Mouse (Mus musculus) erythroid progenitor cell, adult 5-6 weeks (primary cell): Measurements from ENCODE around the gene AA467197. TPM values are rescaled to one million over a fixed set of nuclear protein-coding genes. Genes with fewer than 3 reads are reported as not detected.
A peak's percentile ranks its signal among the peaks of the same experiment; 100 is the strongest.

ENCODE experiments used
- ATAC-seq: replicated peaks from 2 replicates; pipeline ENCODE4 v1.8.0; 2016; ENCODE audit warnings: moderate number of reproducible peaks, mild to moderate bottlenecking, moderate TSS enrichment, inconsistent platforms; ENCODE audit not compliant: poor library complexity, low FRiP score, severe bottlenecking
- total RNA-seq, 2 experiments: library from RNA; stranded (forward) in 1 of 2; stranded (reverse) in 1 of 2; fragments of 150-400 nt in 1 of 2; fragments of 186-747, 209-891 nt in 1 of 2; gene quantifications; 2 replicates each; pipeline versions ENCODE4 v1.2.3 to v1.2.4; 2015 to 2017; ENCODE audit warnings: low replicate concordance in 2 of 2

AA467197 gene
- total RNA-seq (2015; ENCODE audit: low replicate concordance) (12.6 and 13.4 TPM in 2 replicates), total RNA-seq (2017; ENCODE audit: low replicate concordance) (2.4 and 14.6 TPM in 2 replicates)

DNA sequence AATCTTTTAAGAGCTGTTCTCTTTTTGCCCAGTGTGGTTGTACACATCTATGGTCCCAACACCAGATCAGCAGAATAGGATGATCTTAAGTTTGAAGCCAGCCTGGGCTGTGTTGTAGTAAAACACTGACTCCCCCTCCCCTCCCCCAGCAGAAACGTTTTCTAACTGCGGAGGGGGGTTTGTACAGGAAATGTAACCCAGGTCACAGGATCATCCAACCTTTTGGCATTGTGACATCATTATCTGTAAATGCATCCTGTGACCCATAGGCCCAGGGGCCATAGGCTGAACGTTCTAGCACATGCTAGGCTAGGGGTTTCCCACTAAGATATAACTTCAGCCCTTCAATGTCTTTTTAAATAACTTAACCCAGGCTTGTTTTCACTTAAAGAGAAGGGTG, at the start of gene AA467197:
TSS of gene AA467197 (plus strand) at position 301 of the 400 bp plus-strand sequence.
- no peak for ATAC-seq

DNA sequence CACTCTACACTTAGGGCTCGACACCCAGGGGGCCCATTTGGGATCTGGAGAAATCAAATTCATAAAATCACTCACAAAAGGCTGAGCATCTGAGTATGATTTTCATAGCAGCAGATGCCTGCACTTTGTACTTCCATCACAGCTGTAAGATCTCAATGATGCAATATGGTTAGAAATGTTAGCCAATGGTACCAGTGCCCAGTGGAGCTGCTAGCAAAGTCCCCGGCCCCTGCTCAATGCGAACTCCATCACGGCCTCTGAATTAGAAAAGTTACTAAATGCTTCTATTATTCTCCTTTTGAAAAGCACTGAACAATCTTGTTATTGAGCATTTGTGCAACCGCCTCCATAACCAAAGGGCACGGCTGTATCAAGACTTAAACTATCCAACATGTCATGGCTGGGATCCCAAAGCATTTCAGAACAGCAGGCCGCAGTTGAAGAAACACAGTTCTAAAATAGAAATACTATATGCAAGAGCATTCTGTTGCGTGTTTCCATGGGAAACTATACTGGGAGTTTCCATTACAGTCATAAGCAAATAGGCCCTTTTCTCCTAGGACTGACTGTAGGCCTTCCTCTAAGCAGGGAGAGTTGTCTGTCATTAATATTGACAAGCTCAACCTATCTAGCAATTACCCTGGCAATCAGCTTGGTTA, 48.8 kb upstream of the AA467197 start:
- ATAC-seq, result no peak

DNA sequence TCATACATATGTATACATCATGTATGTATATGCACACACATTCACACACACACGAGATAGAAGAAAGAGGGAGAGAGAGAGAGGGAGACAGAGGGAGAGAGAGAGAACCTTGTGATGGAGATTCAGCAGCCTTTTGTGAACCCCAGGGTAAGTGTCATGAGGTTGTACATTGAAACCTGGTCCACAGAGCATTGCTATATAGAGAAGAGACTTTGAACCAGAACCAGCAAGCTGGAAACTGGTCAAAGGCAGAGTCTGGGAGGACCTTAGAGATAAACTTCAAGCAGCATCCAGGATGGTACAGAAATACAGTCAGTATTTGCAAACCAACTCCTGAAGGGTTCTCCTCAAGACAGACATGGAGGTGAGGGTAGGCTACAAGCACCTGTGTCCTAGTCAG, 46.4 kb upstream of the AA467197 start:
- no peak for ATAC-seq

DNA sequence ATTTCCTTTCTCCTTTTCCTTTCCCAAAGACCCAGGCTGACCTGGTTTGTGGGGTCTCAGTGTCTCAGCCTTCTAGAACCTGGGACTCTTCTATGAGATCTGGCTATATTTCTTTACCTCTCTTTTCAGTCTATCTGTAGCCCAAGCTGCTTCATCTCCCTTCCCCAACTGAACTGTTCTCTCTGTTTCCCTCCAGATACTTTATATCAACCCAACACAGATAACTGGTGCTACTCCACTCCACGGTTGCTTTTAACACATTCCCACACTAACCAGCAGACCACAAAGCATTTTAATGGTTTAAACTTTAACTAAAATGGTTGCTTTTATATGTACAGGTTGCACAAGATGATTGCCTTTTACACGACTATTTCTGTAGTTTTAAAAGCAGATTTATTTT, 45.6 kb upstream of the AA467197 start:
- ATAC-seq, result 0 out of 2 replicates have a peak, but pooled peaks have one; percentile 34

DNA sequence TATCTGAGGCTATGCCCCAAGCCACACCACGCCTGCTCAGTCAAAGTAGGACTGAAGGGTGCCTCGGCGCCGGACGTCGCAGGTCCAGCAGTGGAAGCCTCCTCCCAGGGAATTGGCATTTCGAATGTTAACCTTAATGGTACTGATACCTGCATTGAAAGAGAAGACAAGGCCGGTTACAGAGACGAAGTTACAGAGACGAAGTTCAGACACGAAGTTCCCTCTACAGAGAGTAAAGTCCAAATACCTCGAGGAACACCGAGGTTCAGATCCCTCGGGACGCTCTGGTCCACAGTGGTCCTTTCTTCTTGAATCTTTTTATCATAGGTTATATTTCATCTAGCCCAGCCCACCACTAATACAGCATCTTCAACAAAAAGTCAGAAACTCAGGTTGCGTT, 41.3 kb upstream of the AA467197 start:
- no peak for ATAC-seq

DNA sequence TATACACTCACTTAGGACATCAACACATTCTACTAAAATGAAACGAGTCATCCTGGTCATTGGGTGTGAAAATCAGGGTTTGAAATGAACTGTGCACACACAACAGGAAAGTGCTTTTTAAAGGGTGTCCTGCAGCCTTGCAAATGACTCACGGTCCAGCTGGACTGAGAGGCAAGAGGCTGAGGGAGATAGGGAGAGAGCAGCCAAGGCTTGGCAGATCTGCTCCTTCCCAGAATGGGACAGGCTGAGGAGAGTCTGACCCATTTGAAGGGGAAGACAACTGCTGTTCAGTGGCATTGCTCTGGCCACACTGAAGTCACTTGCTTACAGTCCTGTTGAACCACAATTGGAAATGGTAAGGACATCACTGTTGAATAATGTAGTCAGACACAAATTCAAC, 37.0 kb upstream of the AA467197 start:
- no peak for ATAC-seq

GRCm38 (mm10) chr2:122601354-122601753, 35.4 kb upstream of the AA467197 start:
- ATAC-seq, result no peak

DNA sequence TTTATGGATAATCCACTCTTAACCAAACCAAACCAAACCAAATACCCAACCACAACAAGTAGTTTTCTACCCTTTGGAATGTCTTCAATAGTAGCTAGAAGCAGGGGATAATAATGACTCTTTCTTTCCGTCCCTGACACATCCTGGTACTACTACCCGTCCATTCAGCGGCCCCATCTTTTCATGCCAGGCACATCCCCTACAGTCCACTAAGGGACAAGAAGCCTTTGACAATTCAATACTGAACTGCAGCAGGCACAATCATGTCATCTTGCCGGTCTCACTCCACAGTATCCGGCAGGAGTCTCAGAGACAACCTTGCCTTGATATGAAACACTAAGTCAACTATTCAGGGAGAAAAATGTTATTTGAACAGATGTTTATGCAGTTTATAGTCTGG, 31.0 kb upstream of the AA467197 start:
- ATAC-seq, result no peak

DNA sequence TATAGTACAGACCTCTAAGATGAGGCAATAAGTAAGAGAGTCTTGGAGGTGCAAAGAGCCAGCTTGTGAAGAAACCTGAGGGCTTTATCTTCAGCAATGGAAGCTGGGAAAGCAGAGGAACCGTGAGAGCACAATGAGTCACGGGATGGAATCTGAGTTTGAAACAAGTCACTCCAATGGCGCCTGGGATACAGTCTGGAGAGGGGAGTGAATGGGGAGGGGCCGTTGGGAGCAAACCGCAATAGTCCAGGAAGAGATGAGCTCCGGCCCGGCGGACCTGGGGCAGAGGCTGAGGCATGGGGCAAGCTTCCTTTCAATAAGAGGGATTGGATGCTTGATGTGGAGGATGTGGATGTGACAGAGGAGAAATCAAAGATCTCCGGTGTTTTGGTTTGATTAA, 28.0 kb upstream of the AA467197 start:
- no peak for ATAC-seq

GRCm38 (mm10) chr2:122610746-122611653, 25.8 kb upstream of the AA467197 start, which contains the start of gene Gatm:
Gene Gatm (minus strand): TSS chr2:122611303.
- peak; percentile 98 for ATAC-seq

DNA sequence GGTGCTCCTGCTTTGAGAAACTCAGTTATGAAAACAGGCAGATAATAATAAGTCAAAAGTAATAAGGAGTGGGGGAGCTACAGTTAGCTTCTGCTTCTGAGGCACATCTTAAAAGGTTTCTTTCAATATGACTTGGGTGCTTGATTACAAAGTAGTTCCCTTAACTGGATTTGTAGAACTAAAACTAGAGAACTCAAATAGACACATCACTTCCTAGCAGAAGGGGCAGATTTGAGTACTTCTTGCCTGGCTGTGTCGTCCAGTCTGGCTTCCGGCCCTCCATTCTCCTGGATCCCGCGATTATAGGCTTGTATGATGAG, 25.2 kb upstream of the AA467197 start:
- ATAC-seq, result no peak

DNA sequence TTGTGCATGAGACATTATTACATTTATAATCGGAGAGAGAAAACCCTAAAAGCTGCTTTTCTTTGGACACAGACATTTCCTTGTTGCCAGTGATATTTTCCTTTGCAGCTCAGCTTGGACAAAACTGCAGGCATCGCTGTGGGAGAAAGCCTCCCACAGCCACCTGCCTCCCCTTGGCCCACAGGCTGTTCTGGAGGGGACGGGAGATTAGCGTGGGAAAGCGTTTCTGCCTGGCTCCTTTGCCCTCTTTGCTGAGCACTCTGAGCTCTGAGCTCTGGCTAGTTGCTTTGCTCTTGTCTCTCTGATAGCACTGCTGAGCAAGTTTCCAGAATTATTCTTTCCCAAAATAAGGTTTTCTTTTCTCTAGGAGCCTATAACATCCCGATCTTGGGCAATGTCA, 20.5 kb upstream of the AA467197 start:
- no peak for ATAC-seq

DNA sequence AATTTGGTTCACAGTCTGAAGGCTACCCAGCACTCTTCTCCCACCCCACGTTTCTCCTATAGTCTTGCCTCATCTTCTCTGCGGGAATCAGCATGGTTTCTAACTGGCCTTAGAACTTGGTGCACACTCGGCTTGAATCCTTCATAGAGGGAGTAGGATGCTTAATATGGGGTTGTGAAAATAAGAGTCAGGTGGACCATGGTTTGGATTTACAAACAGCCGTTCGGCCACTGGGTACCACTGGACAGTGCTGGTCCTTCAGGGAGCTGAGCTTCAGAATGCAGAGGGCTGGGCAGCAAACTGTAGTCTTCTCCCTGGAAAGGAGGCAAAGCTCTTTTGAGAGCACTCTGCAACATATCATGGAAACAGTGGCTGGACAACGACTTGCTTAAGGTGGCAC, 19.0 kb upstream of the AA467197 start:
- ATAC-seq, result no peak

DNA sequence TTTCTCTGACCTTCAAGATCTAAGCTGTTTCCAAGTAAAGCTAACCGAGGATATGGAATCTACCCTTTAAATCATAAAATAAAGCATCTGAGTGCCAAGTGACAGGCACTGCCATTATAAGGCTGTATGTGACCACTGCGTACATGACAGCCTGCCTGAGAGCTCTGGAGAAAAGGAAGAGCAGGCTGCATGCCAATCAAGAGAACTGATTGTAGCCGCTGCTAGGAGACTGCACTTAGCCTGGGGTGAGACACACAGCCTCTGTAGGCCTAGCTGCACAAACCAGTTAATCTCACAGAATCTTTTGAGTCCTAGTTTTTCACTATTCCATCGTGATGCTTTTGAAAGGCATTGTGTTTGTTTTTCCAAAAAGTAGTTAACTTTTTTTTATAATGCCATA, 18.1 kb upstream of the AA467197 start:
- ATAC-seq, result no peak

DNA sequence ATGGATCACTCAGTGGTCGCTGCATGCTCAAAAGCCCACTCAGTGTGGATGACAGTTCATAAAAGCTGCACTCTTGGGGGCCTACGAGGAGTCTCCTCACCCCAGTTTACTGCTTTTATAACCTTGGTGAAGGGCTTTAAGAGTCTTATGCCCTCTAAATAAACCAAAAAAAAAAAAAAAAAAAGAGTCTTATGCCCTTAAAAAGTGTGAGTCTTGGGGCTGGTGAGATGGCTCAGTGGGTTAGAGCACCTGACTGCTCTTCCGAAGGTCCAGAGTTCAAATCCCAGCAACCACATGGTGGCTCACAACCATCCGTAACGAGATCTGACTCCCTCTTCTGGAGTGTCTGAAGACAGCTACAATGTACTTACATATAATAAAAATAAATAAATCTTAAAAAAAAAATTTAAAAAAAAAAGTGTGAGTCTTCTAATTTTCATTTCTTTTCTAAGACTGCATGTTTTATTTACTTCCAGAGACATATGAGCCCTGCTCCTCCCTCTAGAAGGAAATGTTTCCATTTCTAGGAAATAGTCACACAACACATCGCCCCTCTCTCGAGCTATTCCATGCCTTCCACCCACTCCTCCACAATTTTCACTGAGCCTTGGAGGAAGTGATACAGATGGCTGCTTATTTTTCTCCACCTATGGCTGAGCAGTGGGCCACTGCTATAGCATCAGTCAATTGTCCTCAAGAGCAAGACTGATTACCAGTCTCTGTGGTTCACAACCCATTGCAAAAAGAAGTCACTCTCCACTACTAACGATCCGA, 15.3 kb upstream of the AA467197 start:
- no peak for ATAC-seq

DNA sequence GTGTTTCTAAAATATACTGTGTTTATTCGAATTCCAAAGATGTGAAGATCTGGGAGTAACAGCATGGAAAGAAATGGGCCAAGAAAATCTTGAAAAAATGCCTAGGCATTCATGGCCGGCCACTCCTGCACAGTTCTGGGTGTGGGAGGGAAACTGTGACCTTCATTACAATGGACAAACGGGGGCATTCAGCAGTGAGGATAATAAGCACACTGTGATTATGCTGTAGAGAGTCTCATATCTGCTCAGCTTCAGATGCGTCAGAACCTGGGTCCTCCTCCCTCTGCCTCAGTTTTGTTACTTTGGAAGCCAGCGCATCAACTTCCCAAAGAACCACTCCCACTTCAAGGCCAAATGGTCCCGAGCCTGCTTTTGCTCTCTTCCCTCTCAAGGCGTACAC, 10.9 kb upstream of the AA467197 start:
- no peak for ATAC-seq

GRCm38 (mm10) chr2:122628976-122629375, 7.8 kb upstream of the AA467197 start:
- ATAC-seq, result peak; percentile 64; the same call in 1 of the 2 replicates

GRCm38 (mm10) chr2:122629871-122630270, 6.9 kb upstream of the AA467197 start:
- ATAC-seq, result no peak

DNA sequence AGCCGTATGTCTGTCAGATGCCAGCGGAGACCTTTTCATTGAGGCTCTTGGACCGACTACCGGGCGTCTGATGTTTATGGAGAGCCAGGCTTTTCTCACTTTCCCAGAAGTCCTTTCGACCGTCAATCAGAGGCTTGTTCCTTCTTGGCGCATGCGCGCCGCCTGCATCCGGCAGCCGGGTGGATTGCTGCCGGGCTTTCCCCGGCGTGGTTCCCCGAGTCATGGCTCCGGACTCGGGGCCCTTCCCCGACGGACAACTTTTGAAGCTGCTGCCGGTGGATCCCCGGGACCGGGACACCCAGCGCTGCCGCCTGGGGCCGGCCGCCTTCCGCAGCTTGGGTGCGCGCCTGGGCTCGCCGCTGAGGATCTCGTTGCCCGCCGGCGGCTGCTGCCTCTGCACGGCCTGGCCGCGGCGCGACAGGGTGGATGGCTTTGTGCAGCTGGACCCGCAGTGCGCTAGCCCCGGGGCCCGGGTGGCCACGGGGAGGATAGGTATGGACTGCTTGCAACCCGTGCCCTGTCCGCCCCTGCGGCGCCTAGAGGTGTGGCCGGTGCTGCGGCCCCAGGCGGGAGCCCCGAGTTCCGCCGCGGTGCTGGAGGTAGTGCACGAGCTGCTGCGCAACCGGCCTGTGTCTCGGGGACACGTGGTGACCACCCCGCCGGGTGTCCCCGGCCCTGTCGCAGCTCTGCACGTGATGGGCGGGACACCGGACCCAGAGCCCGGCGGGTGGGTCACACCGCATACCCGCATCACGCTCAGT, 6.1 kb upstream of the AA467197 start:
- peak; percentile 85 for ATAC-seq
